Mouse (Mus musculus) spleen, adult 2 months (tissue): ENCODE measurements around the gene P2rx3.

Source experiments
- CTCF ChIP-seq: fragments of 200-500 bp; IDR thresholded peaks from 2 replicates; pipeline ENCODE4 v1.5.1; 2011; ENCODE audit warnings: mild to moderate bottlenecking, inconsistent platforms; ENCODE audit not compliant: insufficient read depth, insufficient read length, insufficient replicate concordance; ENCODE audit errors: extremely low read depth
- POLR2A ChIP-seq: fragments of 200-500 bp; IDR thresholded peaks from 2 replicates; pipeline ENCODE4 v1.6.1; 2011; ENCODE audit warnings: low read depth, low read length, inconsistent platforms

- TF ChIP-seq CTCF (no peak), POLR2A (no peak)
These were observed 74.3 kb downstream of the P2rx3 start for GRCm38 (mm10) chr2:84962906-84963507.
